Mouse (Mus musculus) cerebellum, postnatal 14 days (tissue): Measurements from ENCODE around the gene Itpr3.

Experiments used
- DNase-seq, 2 experiments: peaks; one replicate each; pipeline ENCODE4 v3.0.0; 2021; ENCODE audit warnings: mixed read lengths in 2 of 2

Itpr3 gene

GRCm38 (mm10) chr17:27073126-27073525, 16.0 kb downstream of the Itpr3 start:
- DNase-seq, result peak in 1 of 2 experiments; percentile 47

GRCm38 (mm10) chr17:27073778-27074177, 16.7 kb downstream of the Itpr3 start:
- DNase-seq, result no peak

- peak; percentile 35 to 47 for DNase-seq
Observed at GRCm38 (mm10) chr17:27074236-27074635, 17.1 kb downstream of the Itpr3 start.

GRCm38 (mm10) chr17:27074849-27075745, 18.0 kb downstream of the Itpr3 start:
- DNase-seq, result peak; percentile 38 to 48

- DNase-seq, result no peak
Observed at GRCm38 (mm10) chr17:27077133-27077532, 20.0 kb downstream of the Itpr3 start.

GRCm38 (mm10) chr17:27077920-27078319, 20.8 kb downstream of the Itpr3 start:
- peak in 1 of 2 experiments; percentile 65 for DNase-seq

GRCm38 (mm10) chr17:27078499-27078898, 21.4 kb downstream of the Itpr3 start:
- no peak for DNase-seq

GRCm38 (mm10) chr17:27081868-27082267, 24.8 kb downstream of the Itpr3 start:
- no peak for DNase-seq

GRCm38 (mm10) chr17:27082796-27083195, 25.7 kb downstream of the Itpr3 start:
- no peak for DNase-seq

GRCm38 (mm10) chr17:27083601-27084000, 26.5 kb downstream of the Itpr3 start:
- no peak for DNase-seq

GRCm38 (mm10) chr17:27085676-27086075, 28.6 kb downstream of the Itpr3 start:
- DNase-seq, result peak; percentile 69 to 86

- DNase-seq, result peak; percentile 37 to 63
Observed at GRCm38 (mm10) chr17:27087426-27087825, 30.3 kb downstream of the Itpr3 start.

- DNase-seq, result no peak
Observed at GRCm38 (mm10) chr17:27090068-27090467, 33.0 kb downstream of the Itpr3 start.

- DNase-seq, result peak; percentile 77 to 87
Observed at GRCm38 (mm10) chr17:27095690-27096089, 38.6 kb downstream of the Itpr3 start.

- no peak for DNase-seq
Observed at GRCm38 (mm10) chr17:27101675-27102074, 44.6 kb downstream of the Itpr3 start.

- no peak for DNase-seq
Observed at GRCm38 (mm10) chr17:27105698-27106470, 48.8 kb downstream of the Itpr3 start.

GRCm38 (mm10) chr17:27106745-27107144, 49.6 kb downstream of the Itpr3 start:
- peak in 1 of 2 experiments; percentile 62 for DNase-seq

GRCm38 (mm10) chr17:27107936-27108335, 50.8 kb downstream of the Itpr3 start:
- DNase-seq, result no peak

GRCm38 (mm10) chr17:27110072-27110471, 53.0 kb downstream of the Itpr3 start:
- no peak for DNase-seq

- DNase-seq, result peak; percentile 64 to 76
Observed at GRCm38 (mm10) chr17:27118676-27119539, 61.8 kb downstream of the Itpr3 start.

- DNase-seq, result no peak
Observed at GRCm38 (mm10) chr17:27119540-27119895, 62.4 kb downstream of the Itpr3 start.

GRCm38 (mm10) chr17:27119954-27120353, 62.9 kb downstream of the Itpr3 start:
- DNase-seq, result peak in 1 of 2 experiments; percentile 44

- DNase-seq, result peak; percentile 99 to 100
Observed at GRCm38 (mm10) chr17:27120561-27121024, 63.5 kb downstream of the Itpr3 start.
